Mouse (Mus musculus) embryonic fibroblast, embryonic 13.5 days (primary cell): ENCODE results near the gene Itih3. TPM values are rescaled to one million over a fixed set of nuclear protein-coding genes. Genes with fewer than 3 reads are reported as not detected.

Experiments
- H3K27ac ChIP-seq: 2 replicates; pipeline ENCODE4 v1.5.1; 2012; ENCODE audit warnings: low read length, control low read depth, inconsistent platforms; ENCODE audit not compliant: insufficient read depth
- H3K4me1 ChIP-seq: 2 replicates; pipeline ENCODE4 v1.6.1; 2011; ENCODE audit warnings: low read length; ENCODE audit not compliant: control insufficient read depth, insufficient read depth
- H3K4me3 ChIP-seq: 2 replicates; pipeline ENCODE4 v1.5.1; 2011; ENCODE audit warnings: mild to moderate bottlenecking, control low read depth, low read length; ENCODE audit not compliant: insufficient read depth
- CTCF ChIP-seq: IDR thresholded peaks from 2 replicates; pipeline ENCODE4 v1.5.1; 2011; ENCODE audit warnings: mild to moderate bottlenecking, control low read depth, low read length, moderate library complexity, borderline replicate concordance; ENCODE audit not compliant: insufficient read depth
- POLR2A ChIP-seq: IDR thresholded peaks from 2 replicates; pipeline ENCODE4 v1.6.1; 2011; ENCODE audit warnings: low read depth, mild to moderate bottlenecking, control low read depth, low read length, moderate library complexity
- polyA plus RNA-seq: library from polyadenylated mRNA; stranded (reverse); fragments of >200 nt; gene quantifications from 2 replicates; pipeline ENCODE4 v1.2.4, GENCODE M21; 2011; ENCODE audit warnings: low read depth; ENCODE audit not compliant: missing spikeins, insufficient read length

The Itih3 gene
- polyA plus RNA-seq, 1 experiment, result not detected

DNA sequence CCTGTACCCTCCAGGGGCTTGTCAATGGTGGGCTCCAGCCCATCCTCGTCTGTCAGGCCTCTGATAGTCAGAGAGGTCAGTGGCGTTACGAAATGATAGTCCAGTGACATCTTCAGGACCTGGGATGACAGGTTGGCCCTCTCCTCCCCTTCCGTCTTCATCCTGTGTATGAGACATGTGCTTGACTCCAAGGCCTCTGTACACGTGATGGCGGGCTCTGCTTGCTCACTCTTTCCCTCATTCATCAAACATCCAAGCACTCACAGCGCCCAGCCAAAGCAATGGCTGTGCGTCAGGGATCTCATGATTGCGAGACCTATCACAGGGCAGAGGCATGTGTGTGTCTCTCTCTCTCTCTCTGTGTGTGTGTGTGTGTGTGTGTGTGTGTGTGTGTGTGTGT lies 9.8 kb upstream of the Itih3 start:
- TF ChIP-seq POLR2A (no peak), CTCF (no peak)
- Histone ChIP-seq H3K4me3 (no peak overlapping the region), H3K27ac (no peak overlapping the region), H3K4me1 (no peaks in the 10 kb centered on the region)

DNA sequence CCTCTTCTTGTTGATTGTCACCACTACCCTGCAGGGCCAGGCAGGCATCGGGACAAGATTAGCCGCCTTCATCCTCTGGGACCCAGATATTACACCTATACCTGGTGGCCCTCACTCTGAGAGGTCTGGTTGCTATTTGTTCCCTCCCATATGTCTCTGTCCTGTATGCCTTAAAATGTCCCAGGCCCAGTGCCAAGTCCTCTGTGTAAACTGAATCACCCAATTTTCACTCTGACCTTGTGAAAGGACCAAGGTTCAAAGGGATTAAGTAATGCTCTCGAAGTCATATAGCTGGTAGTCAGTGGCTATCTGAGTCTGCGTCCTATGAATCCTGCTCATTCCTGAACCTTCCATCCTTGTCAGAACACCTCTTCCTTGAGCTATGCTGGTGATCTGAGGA lies 6.8 kb upstream of the Itih3 start:
- no peak for TF ChIP-seq CTCF
- no peak for TF ChIP-seq POLR2A
- Histone ChIP-seq H3K4me1 (no peaks in the 10 kb centered on the region), H3K27ac (no peak overlapping the region), H3K4me3 (no peak overlapping the region)

DNA sequence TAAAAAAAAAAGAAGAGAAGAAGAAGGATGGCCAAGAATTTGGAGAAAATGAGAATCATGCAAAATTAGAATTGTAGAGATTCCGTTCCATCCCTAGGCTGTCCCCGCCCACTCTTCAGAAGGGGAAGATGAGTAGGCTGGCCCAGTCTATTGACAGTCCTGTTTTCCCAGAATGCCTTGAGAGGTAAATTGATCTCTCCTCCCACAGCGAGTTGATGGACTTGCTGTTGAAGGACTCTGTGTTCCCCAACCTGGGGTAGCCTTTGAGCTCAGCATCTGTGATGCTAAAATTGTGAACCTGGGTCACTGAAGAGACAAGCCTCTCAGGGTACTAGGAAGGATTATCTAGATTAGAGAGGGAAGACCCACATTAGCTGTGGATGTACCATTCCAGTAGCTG lies 1.9 kb upstream of the Itih3 start:
- Histone ChIP-seq H3K27ac (no peak overlapping the region), H3K4me3 (no peak overlapping the region), H3K4me1 (no peaks in the 10 kb centered on the region)
- no peak for TF ChIP-seq POLR2A
- no peak for TF ChIP-seq CTCF

DNA sequence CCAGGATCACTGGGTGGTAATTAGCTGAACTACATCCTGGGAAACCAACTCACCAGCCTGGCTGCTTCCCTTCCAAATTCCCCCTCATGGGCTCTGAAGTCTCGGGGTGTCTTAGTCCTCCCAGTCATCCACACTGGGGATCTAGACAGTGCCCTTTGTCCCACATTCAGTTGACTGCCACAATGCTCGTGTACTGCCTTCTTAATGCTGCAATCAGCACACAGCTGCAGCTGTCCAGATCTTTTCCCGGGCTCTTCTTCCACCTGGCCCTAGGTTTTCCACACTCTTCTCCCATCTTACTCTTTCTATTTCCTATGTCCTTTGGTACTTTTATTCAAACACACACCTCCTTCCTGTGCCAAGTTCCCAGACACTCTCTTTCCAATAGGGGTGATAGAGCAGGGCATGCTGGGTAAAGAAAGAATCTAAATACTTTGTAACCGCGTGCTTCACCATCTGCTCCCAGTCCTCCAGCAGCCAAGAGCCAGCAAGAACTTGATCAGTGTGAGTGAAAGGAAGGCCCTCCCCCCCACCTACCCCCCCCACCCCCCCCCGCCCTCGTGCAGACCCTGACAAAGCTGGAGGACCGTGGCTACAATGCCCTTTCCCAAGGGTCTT lies 1.4 kb downstream of the Itih3 start:
- H3K4me1 ChIP-seq, result no peaks in the 10 kb centered on the region
- no peak for TF ChIP-seq POLR2A
- no peak for TF ChIP-seq CTCF
- H3K4me3 ChIP-seq, result no peak overlapping the region
- H3K27ac ChIP-seq, result no peak overlapping the region

DNA sequence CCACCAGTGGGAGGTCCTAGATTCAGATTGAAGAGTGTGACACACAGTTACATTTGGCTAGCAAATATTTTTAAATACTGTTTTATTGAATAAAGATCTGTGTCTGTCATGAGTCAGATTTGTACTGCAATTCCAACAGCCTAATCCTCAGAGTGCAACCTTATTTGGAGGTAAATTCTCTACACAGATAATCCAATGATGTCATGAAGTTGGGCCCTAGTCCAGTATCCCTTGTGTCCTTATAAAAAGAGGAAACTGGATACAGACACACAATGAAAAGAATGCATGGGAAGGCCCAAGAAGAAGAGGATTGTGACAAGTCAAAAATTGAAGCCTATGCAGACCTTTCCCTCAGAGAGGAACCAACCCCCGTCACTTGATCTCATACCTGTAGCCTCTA lies 7.0 kb downstream of the Itih3 start:
- H3K4me3 ChIP-seq, result no peak overlapping the region
- peaks cover 3% of the 10 kb centered on the region; the same call in 1 of the 2 replicates for H3K4me1 ChIP-seq
- TF ChIP-seq POLR2A (no peak), CTCF (no peak)
- peak overlapping the region; percentile 89 for H3K27ac ChIP-seq

DNA sequence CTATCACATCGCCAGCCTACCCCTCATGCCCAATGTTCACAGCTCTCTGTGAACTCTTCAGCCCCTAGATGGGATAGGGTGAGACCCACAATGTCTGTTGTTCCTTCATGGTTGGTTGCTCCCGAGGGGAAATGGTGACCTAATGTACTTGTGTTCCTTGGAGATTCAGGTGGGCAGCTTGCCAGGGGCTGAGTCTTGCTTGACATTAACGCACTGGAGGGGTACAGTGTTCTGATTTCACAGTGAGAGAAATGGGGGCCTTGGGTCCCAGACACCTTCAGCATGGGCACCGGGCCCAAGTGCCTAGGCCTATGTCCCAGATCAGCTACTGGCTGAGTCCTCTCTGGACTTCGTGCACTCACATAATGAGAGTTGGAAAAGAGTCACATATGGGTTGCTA lies 10.2 kb downstream of the Itih3 start:
- H3K4me1 ChIP-seq, result peaks cover 3% of the 10 kb centered on the region; the same call in 1 of the 2 replicates
- TF ChIP-seq CTCF, result no peak
- H3K27ac ChIP-seq, result no peak overlapping the region
- H3K4me3 ChIP-seq, result no peak overlapping the region

DNA sequence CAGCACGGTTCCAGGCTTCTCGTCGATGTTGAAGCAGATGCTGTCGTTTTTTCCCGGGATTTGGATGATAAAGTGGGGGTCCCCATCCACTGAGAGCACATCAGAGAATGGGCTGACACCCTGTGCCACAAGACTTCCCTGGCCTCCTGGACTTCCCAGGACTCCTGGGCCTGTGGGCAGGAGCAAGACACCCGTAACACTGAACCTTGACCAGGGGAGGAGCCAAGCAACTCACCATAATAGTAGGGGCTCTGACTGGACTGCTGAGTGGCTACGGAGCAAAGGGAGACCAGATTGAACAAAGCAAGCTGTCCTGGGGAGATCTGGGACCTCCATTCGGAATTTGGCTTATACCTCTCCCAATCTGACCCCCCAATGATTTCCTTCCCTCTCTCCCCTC lies 10.9 kb downstream of the Itih3 start:
- Histone ChIP-seq H3K4me1 (peaks cover 3% of the 10 kb centered on the region; the same call in 1 of the 2 replicates), H3K27ac (no peak overlapping the region), H3K4me3 (no peak overlapping the region)
- no peak for TF ChIP-seq CTCF
- no peak for TF ChIP-seq POLR2A

DNA sequence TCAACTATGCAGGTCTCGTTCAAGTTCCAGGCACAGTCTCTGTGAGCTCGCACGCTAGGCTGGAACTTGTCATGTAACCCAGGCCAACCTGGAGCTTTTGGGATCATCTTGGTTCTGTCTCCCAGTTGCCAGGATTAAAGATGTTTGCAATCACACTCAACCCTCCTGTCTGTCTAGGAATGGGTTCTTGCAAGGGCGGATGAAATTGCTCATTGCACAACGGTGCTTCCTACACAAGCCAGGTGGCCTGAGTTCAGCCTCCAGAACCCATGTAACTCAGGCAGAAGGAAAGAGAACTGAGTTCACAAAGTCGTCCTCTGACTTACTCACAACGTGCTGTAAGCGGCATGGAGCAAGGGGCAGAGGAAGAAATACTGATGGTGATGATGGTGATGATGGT lies 12.4 kb downstream of the Itih3 start:
- no peak overlapping the region for H3K27ac ChIP-seq
- H3K4me1 ChIP-seq, result no peaks in the 10 kb centered on the region
- TF ChIP-seq POLR2A (no peak), CTCF (no peak)
- no peak overlapping the region for H3K4me3 ChIP-seq

DNA sequence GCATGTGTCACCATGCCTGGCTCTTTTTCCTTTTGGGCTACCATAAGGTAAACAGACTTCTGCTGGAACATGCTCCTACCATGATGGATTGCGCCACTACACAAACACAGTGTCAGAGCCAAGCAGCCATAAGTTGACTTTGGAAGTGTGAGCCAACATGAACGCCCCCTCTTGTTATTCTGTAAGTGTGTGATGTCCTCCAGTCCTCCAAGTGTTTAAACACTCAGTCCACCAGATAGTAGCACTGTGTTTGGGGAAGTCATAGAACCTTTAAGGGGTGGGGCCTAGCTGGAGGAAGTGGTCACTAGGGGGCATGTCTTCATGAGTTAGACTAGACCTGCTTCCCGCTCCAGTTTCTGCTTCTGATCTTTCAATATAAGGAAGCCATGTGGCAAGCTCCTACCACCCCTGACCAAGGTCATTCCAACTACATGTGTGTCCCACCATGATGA lies 15.7 kb downstream of the Itih3 start:
- no peak overlapping the region for H3K4me3 ChIP-seq
- no peak for TF ChIP-seq POLR2A
- TF ChIP-seq CTCF, result no peak
- peaks cover 10% of the 10 kb centered on the region for H3K4me1 ChIP-seq
- no peak overlapping the region for H3K27ac ChIP-seq

DNA sequence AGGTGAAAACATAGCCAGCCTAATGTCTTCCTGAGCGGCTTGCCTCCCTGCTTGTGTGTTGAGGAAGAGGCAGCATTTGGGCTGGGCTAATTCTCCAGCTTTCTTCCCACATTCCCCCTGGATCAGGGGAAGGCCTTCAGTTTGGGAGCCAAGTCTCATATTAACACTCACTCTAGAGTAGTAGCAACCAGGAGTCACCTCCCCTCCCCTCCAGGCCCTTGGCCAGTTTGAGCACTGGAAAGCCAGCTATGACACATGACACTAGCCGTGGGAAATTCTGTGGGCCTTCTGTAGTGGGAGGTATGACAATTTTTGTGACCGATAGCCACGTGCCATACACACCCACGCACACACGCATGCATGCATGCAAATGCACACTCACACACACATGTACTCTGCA lies 17.6 kb downstream of the Itih3 start:
- H3K4me3 ChIP-seq, result no peak overlapping the region
- no peak overlapping the region for H3K27ac ChIP-seq
- TF ChIP-seq POLR2A (no peak), CTCF (no peak)
- peaks cover 10% of the 10 kb centered on the region for H3K4me1 ChIP-seq
